Mouse (Mus musculus) embryonic facial prominence, embryonic 11.5 days (tissue): Measurements from ENCODE around the gene A630076J17Rik. TPM values are rescaled to one million over a fixed set of nuclear protein-coding genes. Genes with fewer than 3 reads are reported as not detected.

Experiments
- ATAC-seq: fragments of 200-750 bp; cut with Nextera tagmentation; replicated peaks from 2 replicates; pipeline ENCODE4 v1.8.0; 2017; ENCODE audit warnings: low read depth; ENCODE audit not compliant: insufficient number of reproducible peaks, low FRiP score, low TSS enrichment
- DNase-seq: peaks from one replicate; pipeline ENCODE4 v3.0.0-alpha.2; 2015; ENCODE audit warnings: low spot score
- H3K27ac ChIP-seq: fragments of 300-500 bp; sonication (generic); replicated peaks from 2 replicates; pipeline ENCODE4 v1.5.1; 2014; ENCODE audit warnings: mild to moderate bottlenecking, low read depth, low read length, control low read depth
- H3K27me3 ChIP-seq: fragments of 300-500 bp; sonication (generic); 2 replicates; pipeline ENCODE4 v1.6.1; 2014; ENCODE audit warnings: mild to moderate bottlenecking, low read length, moderate library complexity, mixed read lengths; ENCODE audit not compliant: control insufficient read depth, insufficient read depth
- H3K36me3 ChIP-seq: fragments of 300-500 bp; sonication (generic); replicated peaks from 2 replicates; pipeline ENCODE4 v1.6.1; 2014; ENCODE audit warnings: low read depth, mild to moderate bottlenecking, low read length, moderate library complexity, mixed read lengths; ENCODE audit not compliant: control insufficient read depth, insufficient read depth
- H3K4me1 ChIP-seq: fragments of 300-500 bp; sonication (generic); 2 replicates; pipeline ENCODE4 v1.6.1; 2014; ENCODE audit warnings: low read length, mixed read lengths; ENCODE audit not compliant: control insufficient read depth, insufficient read depth
- H3K4me2 ChIP-seq: fragments of 300-500 bp; sonication (generic); 2 replicates; pipeline ENCODE4 v1.6.1; 2014; ENCODE audit warnings: low read depth, mild to moderate bottlenecking, control low read depth, low read length, moderate library complexity
- H3K4me3 ChIP-seq: fragments of 300-500 bp; sonication (generic); 2 replicates; pipeline ENCODE4 v1.5.1; 2014; ENCODE audit warnings: low read depth, low read length, control low read depth
- H3K9ac ChIP-seq: fragments of 300-500 bp; sonication (generic); replicated peaks from 2 replicates; pipeline ENCODE4 v1.6.1; 2014; ENCODE audit warnings: mild to moderate bottlenecking, control low read depth, low read length
- H3K9me3 ChIP-seq: fragments of 300-500 bp; sonication (generic); replicated peaks from 2 replicates; pipeline ENCODE4 v1.6.1; 2016; ENCODE audit warnings: mild to moderate bottlenecking, low read length, inconsistent platforms, mixed read lengths; ENCODE audit not compliant: control insufficient read depth
- WGBS: fragments of 180-500 bp; shearing (Covaris S2); extraction: QIAGEN DNeasy Blood & Tissue Kit; methylation state at CpG from one replicate; pipeline ENCODE4 v1.1.7; 2014; 5-methylcytosine and 5-hydroxymethylcytosine counted together
- polyA plus RNA-seq: library from polyadenylated mRNA; unstranded; fragments of >200 nt; fragmentation: Nextera tagmentation; extraction: Ambion mirVana; gene quantifications from 2 replicates; pipeline ENCODE4 v1.2.1, GENCODE M21; 2014

Gene A630076J17Rik
- polyA plus RNA-seq, 1 experiment from 2014 or later: 0.25 TPM

DNA sequence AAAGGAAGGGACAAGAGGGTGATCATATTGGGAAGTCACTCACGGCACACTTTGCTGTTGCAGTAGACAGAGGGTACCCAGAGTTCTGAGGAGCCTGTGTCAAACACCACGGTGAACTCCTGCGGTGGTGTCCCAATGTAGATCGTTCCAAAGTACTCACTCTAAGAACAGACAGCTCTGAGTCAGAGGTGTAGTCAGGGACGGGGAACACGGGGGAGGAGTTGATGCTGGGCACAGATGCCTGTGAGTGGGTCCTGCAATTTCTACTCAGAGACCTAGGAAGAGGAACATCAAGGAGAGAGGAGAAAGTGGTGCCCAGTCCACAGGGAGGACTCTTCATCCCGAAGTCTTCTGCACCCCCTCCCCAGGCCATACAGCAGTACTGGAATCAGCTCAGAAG is 11.8 kb upstream of the A630076J17Rik start:
- Histone ChIP-seq H3K36me3 (no peaks in the 10 kb centered on the region), H3K4me3 (no peak overlapping the region), H3K27me3 (no peaks in the 10 kb centered on the region), H3K9me3 (no peaks in the 10 kb centered on the region), H3K4me1 (no peaks in the 10 kb centered on the region), H3K27ac (no peak overlapping the region), H3K9ac (no peak overlapping the region), H3K4me2 (no peak overlapping the region)
- no peak for DNase-seq
- 82% methylated on average over 7 of the region's 7 CpGs for WGBS
- no peak for ATAC-seq

DNA sequence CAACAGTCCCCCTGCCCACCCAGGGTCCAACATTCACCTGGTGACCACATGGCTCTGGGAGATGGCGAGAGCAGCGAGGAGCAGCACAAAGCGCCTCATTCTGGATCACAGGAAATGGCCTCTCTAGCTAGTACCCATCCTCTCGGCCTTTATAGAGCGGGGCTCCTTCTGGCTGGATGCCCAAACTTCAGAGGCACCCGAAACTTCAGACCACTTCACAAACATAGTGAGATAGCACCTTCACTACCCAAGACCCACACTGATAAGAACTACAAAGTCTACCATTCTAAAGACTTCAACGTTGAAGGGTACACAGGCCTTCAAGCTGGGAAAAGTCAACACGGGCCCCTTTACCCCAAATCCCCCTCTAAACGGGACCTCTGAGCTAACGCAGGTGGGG is 8.8 kb upstream of the A630076J17Rik start, which contains the start of gene Cym:
Gene Cym (minus strand): TSS at position 125 of the 400 bp plus-strand sequence.
- DNase-seq: no peak
- H3K9me3 ChIP-seq: no peaks in the 10 kb centered on the region
- no peaks in the 10 kb centered on the region for H3K36me3 ChIP-seq
- 85% methylated on average over 10 of the region's 10 CpGs for WGBS
- no peak within 1 kb of the TSS for H3K4me2 ChIP-seq
- no peak within 1 kb of the TSS for H3K4me3 ChIP-seq
- no peak within 1 kb of the TSS for H3K27ac ChIP-seq
- no peak for ATAC-seq
- H3K4me1 ChIP-seq: no peaks in the 10 kb centered on the region
- no peak within 1 kb of the TSS for H3K9ac ChIP-seq
- H3K27me3 ChIP-seq: no peaks in the 10 kb centered on the region

GRCm38 (mm10) chr3:107223230-107223629 is 7.2 kb upstream of the A630076J17Rik start:
- no peak overlapping the region for H3K4me2 ChIP-seq
- H3K27ac ChIP-seq: no peak overlapping the region
- no peaks in the 10 kb centered on the region for H3K4me1 ChIP-seq
- no peak overlapping the region for H3K4me3 ChIP-seq
- no peaks in the 10 kb centered on the region for H3K9me3 ChIP-seq
- DNase-seq: no peak
- H3K27me3 ChIP-seq: no peaks in the 10 kb centered on the region
- ATAC-seq: no peak
- no peak overlapping the region for H3K9ac ChIP-seq
- 65% methylated on average over 1 of the region's 1 CpGs for WGBS
- no peaks in the 10 kb centered on the region for H3K36me3 ChIP-seq

GRCm38 (mm10) chr3:107225820-107226219 is 4.6 kb upstream of the A630076J17Rik start:
- Histone ChIP-seq H3K4me3 (no peak overlapping the region), H3K27me3 (no peaks in the 10 kb centered on the region), H3K4me1 (no peaks in the 10 kb centered on the region), H3K27ac (no peak overlapping the region), H3K9me3 (no peaks in the 10 kb centered on the region), H3K36me3 (no peaks in the 10 kb centered on the region), H3K4me2 (no peak overlapping the region), H3K9ac (no peak overlapping the region)
- no peak for ATAC-seq
- no peak for DNase-seq
- WGBS: 83% methylated on average over 5 of the region's 5 CpGs

- H3K4me3 ChIP-seq: no peak overlapping the region
- 80% methylated on average over 5 of the region's 5 CpGs for WGBS
- ATAC-seq (no peak), DNase-seq (no peak)
- H3K27me3 ChIP-seq: no peaks in the 10 kb centered on the region
- H3K27ac ChIP-seq: no peak overlapping the region
- H3K4me1 ChIP-seq: no peaks in the 10 kb centered on the region
- no peaks in the 10 kb centered on the region for H3K36me3 ChIP-seq
- H3K4me2 ChIP-seq: no peak overlapping the region
- no peaks in the 10 kb centered on the region for H3K9me3 ChIP-seq
- H3K9ac ChIP-seq: no peak overlapping the region
Observed at GRCm38 (mm10) chr3:107229221-107229620, 1.2 kb upstream of the A630076J17Rik start.

GRCm38 (mm10) chr3:107229822-107230221 is 592 bp upstream of the A630076J17Rik start:
- Histone ChIP-seq H3K4me2 (no peak overlapping the region), H3K36me3 (no peaks in the 10 kb centered on the region), H3K4me3 (no peak overlapping the region), H3K27ac (no peak overlapping the region), H3K27me3 (no peaks in the 10 kb centered on the region), H3K9ac (no peak overlapping the region), H3K9me3 (no peaks in the 10 kb centered on the region), H3K4me1 (no peaks in the 10 kb centered on the region)
- 74% methylated on average over 5 of the region's 5 CpGs for WGBS
- no peak for ATAC-seq
- no peak for DNase-seq

DNA sequence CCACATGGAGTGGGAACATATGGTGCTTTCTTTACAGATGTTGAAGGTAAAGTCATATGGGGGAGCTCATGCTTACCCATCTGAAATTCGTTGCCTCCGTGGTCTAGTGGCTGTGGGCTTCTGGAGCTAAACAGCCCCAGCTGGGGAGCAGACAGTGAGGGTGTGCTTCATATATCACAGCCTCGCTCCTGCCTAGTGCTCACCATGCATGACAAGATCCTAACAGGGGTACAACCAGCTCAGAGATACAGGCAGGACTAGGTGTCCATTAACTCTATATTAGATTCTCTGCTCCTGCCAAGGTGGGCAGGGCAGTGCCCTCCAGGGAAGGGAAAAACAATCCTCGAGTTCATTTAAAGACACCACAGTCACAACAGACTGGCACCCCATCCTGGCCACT is 788 bp downstream of the A630076J17Rik start:
- H3K4me2 ChIP-seq: no peak overlapping the region
- no peaks in the 10 kb centered on the region for H3K27me3 ChIP-seq
- no peaks in the 10 kb centered on the region for H3K9me3 ChIP-seq
- H3K9ac ChIP-seq: no peak overlapping the region
- H3K4me3 ChIP-seq: no peak overlapping the region
- 60% methylated on average over 4 of the region's 4 CpGs for WGBS
- H3K27ac ChIP-seq: no peak overlapping the region
- no peaks in the 10 kb centered on the region for H3K4me1 ChIP-seq
- ATAC-seq: no peak
- peak; percentile 12 for DNase-seq
- H3K36me3 ChIP-seq: no peaks in the 10 kb centered on the region

- Histone ChIP-seq H3K27ac (no peak overlapping the region), H3K27me3 (no peaks in the 10 kb centered on the region), H3K4me3 (no peak overlapping the region), H3K9ac (no peak overlapping the region; the same call in 1 of the 2 replicates), H3K36me3 (no peaks in the 10 kb centered on the region), H3K9me3 (no peaks in the 10 kb centered on the region), H3K4me2 (no peak overlapping the region), H3K4me1 (no peaks in the 10 kb centered on the region)
- 10% methylated on average over 11 of the region's 11 CpGs for WGBS
- ATAC-seq (no peak), DNase-seq (peak; percentile 91)
Observed at GRCm38 (mm10) chr3:107233351-107233813, 3.0 kb downstream of the A630076J17Rik start.
